Mouse (Mus musculus): Measurements from ENCODE around the gene Mlxip.
A peak's percentile ranks its signal among the peaks of the same experiment; 100 is the strongest.

Gene Mlxip

GRCm38 (mm10) chr5:123394303-123394956, at the start of gene Mlxip:
TSS of gene Mlxip (plus strand) at chr5:123394798.
- peak; percentile 98 for DNase-seq (ENCODE audit: low read depth)

GRCm38 (mm10) chr5:123344963-123345852, 49.4 kb upstream of the Mlxip start:
- DNase-seq (ENCODE audit: low read depth) = peak; percentile 78

GRCm38 (mm10) chr5:123345853-123346654, 48.5 kb upstream of the Mlxip start:
- peak; percentile 96 for DNase-seq (ENCODE audit: low read depth)

GRCm38 (mm10) chr5:123346701-123347270, 47.8 kb upstream of the Mlxip start:
- no peak for DNase-seq (ENCODE audit: low read depth)

GRCm38 (mm10) chr5:123347985-123348384, 46.6 kb upstream of the Mlxip start:
- DNase-seq (ENCODE audit: low read depth) = no peak

- peak; percentile 58 for DNase-seq (ENCODE audit: low read depth)
Observed at GRCm38 (mm10) chr5:123350386-123350785, 44.2 kb upstream of the Mlxip start.

GRCm38 (mm10) chr5:123355918-123356317, 38.7 kb upstream of the Mlxip start:
- DNase-seq (ENCODE audit: low read depth) = no peak

- DNase-seq (ENCODE audit: low read depth) = no peak
Observed at GRCm38 (mm10) chr5:123357253-123357652, 37.3 kb upstream of the Mlxip start.

GRCm38 (mm10) chr5:123359431-123359830, 35.2 kb upstream of the Mlxip start:
- no peak for DNase-seq (ENCODE audit: low read depth)

- no peak for DNase-seq (ENCODE audit: low read depth)
Observed at GRCm38 (mm10) chr5:123362911-123363310, 31.7 kb upstream of the Mlxip start.

GRCm38 (mm10) chr5:123364302-123364971, 30.2 kb upstream of the Mlxip start:
- no peak for DNase-seq (ENCODE audit: low read depth)

- peak; percentile 84 for DNase-seq (ENCODE audit: low read depth)
Observed at GRCm38 (mm10) chr5:123368869-123369488, 25.6 kb upstream of the Mlxip start.

- no peak for DNase-seq (ENCODE audit: low read depth)
Observed at GRCm38 (mm10) chr5:123370049-123370448, 24.5 kb upstream of the Mlxip start.

GRCm38 (mm10) chr5:123375262-123375661, 19.3 kb upstream of the Mlxip start:
- no peak for DNase-seq (ENCODE audit: low read depth)

GRCm38 (mm10) chr5:123375793-123376452, 18.7 kb upstream of the Mlxip start:
- DNase-seq (ENCODE audit: low read depth) = no peak

GRCm38 (mm10) chr5:123376569-123376968, 18.0 kb upstream of the Mlxip start:
- peak; percentile 57 for DNase-seq (ENCODE audit: low read depth)

- peak; percentile 75 for DNase-seq (ENCODE audit: low read depth)
Observed at GRCm38 (mm10) chr5:123377120-123377955, 17.3 kb upstream of the Mlxip start.

- DNase-seq (ENCODE audit: low read depth) = no peak
Observed at GRCm38 (mm10) chr5:123378712-123379111, 15.9 kb upstream of the Mlxip start.

GRCm38 (mm10) chr5:123379504-123379931, 15.1 kb upstream of the Mlxip start:
- DNase-seq (ENCODE audit: low read depth) = no peak
